Mouse (Mus musculus) hindbrain, embryonic 10.5 days (tissue): ENCODE results near the gene Clpb. TPM values are rescaled to one million over a fixed set of nuclear protein-coding genes. Genes with fewer than 3 reads are reported as not detected.
A peak's percentile ranks its signal among the peaks of the same experiment; 100 is the strongest.

Source experiments
- DNase-seq: peaks from one replicate; pipeline ENCODE4 v3.0.0-alpha.2; 2017; ENCODE audit warnings: low spot score
- H3K27ac ChIP-seq: fragments of 300-500 bp; sonication (generic); 2 replicates; pipeline ENCODE4 v1.5.1; 2016; ENCODE audit warnings: mild to moderate bottlenecking, moderate library complexity
- H3K27me3 ChIP-seq: fragments of 300-500 bp; sonication (generic); 2 replicates; pipeline ENCODE4 v1.6.1; 2016; ENCODE audit warnings: mild to moderate bottlenecking; ENCODE audit not compliant: poor library complexity, insufficient read depth, severe bottlenecking
- H3K36me3 ChIP-seq: fragments of 300-500 bp; sonication (generic); 2 replicates; pipeline ENCODE4 v1.6.1; 2016; ENCODE audit warnings: mild to moderate bottlenecking, moderate library complexity
- H3K4me1 ChIP-seq: fragments of 300-500 bp; sonication (generic); replicated peaks from 2 replicates; pipeline ENCODE4 v1.6.1; 2016; ENCODE audit warnings: mild to moderate bottlenecking
- H3K4me3 ChIP-seq: fragments of 300-500 bp; sonication (generic); 2 replicates; pipeline ENCODE4 v1.5.1; 2016; ENCODE audit warnings: mild to moderate bottlenecking, moderate library complexity
- H3K9me3 ChIP-seq: fragments of 300-500 bp; sonication (generic); 2 replicates; pipeline ENCODE4 v1.6.1; 2016; ENCODE audit warnings: mild to moderate bottlenecking, moderate library complexity
- WGBS: fragments of 180-500 bp; shearing (Covaris S2); methylation state at CpG from one replicate; pipeline ENCODE4 v1.1.7; 2016; 5-methylcytosine and 5-hydroxymethylcytosine counted together
- polyA plus RNA-seq: library from polyadenylated mRNA; unstranded; fragments of >200 nt; fragmentation: Nextera tagmentation; extraction: Ambion mirVana; gene quantifications from 2 replicates; pipeline ENCODE4 v1.2.1, GENCODE M21; 2016

Clpb gene
- polyA plus RNA-seq, 1 experiment from 2014 or later: 45.0 TPM

GRCm38 (mm10) chr7:101681565-101682071 lies 18.2 kb downstream of the Clpb start:
- Histone ChIP-seq H3K36me3 (no peaks in the 10 kb centered on the region), H3K27ac (peak overlapping the region; percentile 65), H3K4me1 (peaks cover 68% of the 10 kb centered on the region), H3K4me3 (no peak overlapping the region), H3K9me3 (no peaks in the 10 kb centered on the region), H3K27me3 (no peaks in the 10 kb centered on the region)
- 31% methylated on average over 6 of the region's 6 CpGs for WGBS
- no peak for DNase-seq

DNA sequence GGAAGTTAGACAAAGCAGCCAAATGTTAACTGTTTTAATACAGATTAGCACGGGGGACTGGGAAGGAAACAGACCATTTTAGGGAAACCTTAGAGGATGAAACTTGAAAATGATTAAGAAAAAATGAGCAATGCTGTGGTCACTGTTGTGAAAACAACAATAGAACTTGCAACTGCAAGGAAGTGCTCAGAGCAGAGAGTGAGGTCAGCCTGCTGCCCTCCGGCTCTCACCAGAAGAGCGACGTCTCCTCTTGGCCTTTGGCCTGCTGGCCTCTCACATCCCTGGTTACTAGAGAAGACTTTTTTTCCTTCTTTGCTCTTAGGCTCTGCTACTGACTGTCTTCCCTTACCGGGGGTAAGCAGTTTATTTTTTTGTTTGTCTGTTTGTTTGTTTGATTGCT lies 19.5 kb downstream of the Clpb start:
- DNase-seq: no peak
- H3K27ac ChIP-seq: peak overlapping the region; percentile 62
- no peak overlapping the region for H3K4me3 ChIP-seq
- H3K27me3 ChIP-seq: no peaks in the 10 kb centered on the region
- H3K9me3 ChIP-seq: no peaks in the 10 kb centered on the region
- H3K36me3 ChIP-seq: peaks cover 9% of the 10 kb centered on the region
- 29% methylated on average over 5 of the region's 5 CpGs for WGBS
- peaks cover 56% of the 10 kb centered on the region for H3K4me1 ChIP-seq

DNA sequence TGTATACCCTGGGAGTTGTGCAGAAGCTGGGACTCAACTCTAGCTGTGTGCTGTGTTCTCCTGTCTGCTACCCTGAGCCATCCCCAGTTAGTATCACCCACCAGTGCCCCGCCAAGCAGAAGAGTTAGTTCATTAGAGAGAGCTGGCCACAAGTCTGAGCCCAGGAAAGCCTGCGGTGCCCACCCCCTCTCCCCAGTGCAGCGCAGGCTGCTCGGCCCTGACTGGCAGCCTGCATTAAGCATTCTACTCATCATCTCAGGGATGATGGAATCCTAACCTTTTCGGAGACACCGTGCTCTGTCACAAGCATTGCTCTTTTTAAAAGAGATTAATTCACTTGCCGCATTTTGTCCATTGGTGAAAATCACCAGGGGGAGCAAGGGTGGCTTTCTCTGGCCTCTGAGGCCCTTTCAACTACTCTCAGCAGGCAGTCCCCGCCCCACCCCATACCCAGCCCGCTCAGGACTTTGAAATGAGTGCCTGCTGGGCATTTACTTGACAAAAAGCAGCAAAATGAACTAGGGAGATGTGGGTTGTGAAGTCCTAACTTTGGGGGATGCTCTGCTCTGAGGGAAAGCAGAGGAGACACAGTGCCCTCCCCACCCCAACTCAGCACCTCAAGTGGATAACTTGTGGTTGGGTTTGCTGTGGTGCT lies 20.7 kb downstream of the Clpb start:
- H3K4me1 ChIP-seq: peaks cover 48% of the 10 kb centered on the region
- peaks cover 20% of the 10 kb centered on the region for H3K36me3 ChIP-seq
- peak overlapping the region; percentile 36 for H3K27ac ChIP-seq
- no peaks in the 10 kb centered on the region; the same call in 1 of the 2 replicates for H3K27me3 ChIP-seq
- WGBS: 16% methylated on average over 9 of the region's 9 CpGs
- 0 out of 2 replicates have a peak overlapping the region, but pooled peaks have one; percentile 9 for H3K4me3 ChIP-seq
- H3K9me3 ChIP-seq: no peaks in the 10 kb centered on the region
- no peak for DNase-seq

DNA sequence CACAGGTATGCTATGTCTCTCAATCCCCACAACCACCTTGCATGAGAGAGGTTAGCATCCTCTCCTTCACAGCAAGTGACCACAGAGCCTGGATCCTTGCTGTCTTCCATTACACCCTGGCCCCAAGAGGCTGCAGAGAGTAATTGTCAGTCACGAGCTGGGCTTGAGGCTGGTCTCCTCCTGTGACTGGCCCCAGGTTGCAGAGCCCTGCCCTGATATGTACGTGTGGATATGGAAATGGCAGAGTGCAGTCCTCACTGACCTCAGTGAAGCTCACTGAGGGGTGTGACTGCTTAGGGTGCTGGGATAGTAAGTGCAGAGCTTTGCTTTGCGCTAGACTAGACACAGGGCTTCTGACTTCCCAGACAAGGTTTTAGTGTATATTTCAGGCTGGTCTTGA lies 21.2 kb downstream of the Clpb start:
- Histone ChIP-seq H3K27me3 (no peaks in the 10 kb centered on the region; the same call in 1 of the 2 replicates), H3K4me1 (peaks cover 44% of the 10 kb centered on the region), H3K27ac (0 out of 2 replicates have a peak overlapping the region, but pooled peaks have one; percentile 36), H3K36me3 (peaks cover 24% of the 10 kb centered on the region), H3K9me3 (no peaks in the 10 kb centered on the region), H3K4me3 (no peak overlapping the region)
- WGBS: 34% methylated on average over 3 of the region's 3 CpGs
- DNase-seq: no peak

DNA sequence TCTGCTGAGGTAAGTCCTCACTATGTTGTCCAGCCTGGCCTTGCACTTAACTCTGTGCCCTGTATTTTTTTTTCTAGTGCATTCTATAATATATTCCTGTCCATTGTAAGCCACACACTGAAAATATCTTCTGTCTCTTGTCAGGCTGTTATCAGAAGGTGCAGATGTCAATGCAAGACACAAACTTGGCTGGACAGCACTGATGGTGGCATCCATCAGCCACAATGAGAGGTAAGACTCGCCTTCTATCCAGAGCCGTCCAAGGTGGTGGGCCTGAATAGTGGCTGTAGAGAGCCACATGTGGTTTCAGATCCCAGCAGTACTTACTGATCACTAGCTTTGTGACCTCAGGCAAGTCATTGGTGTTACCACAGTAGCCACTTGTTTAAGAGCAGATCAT lies 23.7 kb downstream of the Clpb start:
- no peaks in the 10 kb centered on the region for H3K9me3 ChIP-seq
- 90% methylated on average over 2 of the region's 2 CpGs for WGBS
- no peak for DNase-seq

DNA sequence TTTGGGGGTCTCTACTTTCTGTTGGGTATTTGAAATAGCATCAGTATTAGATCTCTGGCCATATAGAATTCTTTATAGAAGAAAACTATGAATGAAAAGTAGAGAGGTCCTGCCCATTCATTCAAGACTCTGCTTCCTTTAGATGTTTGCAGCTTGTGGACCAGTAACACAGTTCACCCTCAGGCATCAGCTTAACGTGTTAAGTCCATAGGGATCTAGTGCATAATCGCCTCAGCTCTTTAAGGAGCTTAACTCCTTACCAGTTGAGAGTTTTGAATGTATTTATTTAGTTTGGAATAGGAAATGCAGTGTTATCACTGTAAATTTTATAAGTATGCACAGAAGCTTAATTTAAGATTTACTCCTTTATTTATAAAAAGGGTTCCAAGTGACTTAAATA lies 27.0 kb downstream of the Clpb start:
- H3K4me3 ChIP-seq: no peak overlapping the region
- H3K27ac ChIP-seq: no peak overlapping the region
- 75% methylated on average over 2 of the region's 2 CpGs for WGBS
- H3K27me3 ChIP-seq: no peaks in the 10 kb centered on the region; the same call in 1 of the 2 replicates
- no peak for DNase-seq
- H3K36me3 ChIP-seq: peaks cover 24% of the 10 kb centered on the region
- H3K9me3 ChIP-seq: no peaks in the 10 kb centered on the region
- H3K4me1 ChIP-seq: peaks cover 3% of the 10 kb centered on the region; the same call in 1 of the 2 replicates

More for the DNA sequence above, 23.7 kb downstream of the Clpb start:
- Histone ChIP-seq H3K4me1 (peaks cover 26% of the 10 kb centered on the region), H3K36me3 (peaks cover 24% of the 10 kb centered on the region), H3K4me3 (no peak overlapping the region), H3K27me3 (no peaks in the 10 kb centered on the region; the same call in 1 of the 2 replicates), H3K27ac (no peak overlapping the region)

DNA sequence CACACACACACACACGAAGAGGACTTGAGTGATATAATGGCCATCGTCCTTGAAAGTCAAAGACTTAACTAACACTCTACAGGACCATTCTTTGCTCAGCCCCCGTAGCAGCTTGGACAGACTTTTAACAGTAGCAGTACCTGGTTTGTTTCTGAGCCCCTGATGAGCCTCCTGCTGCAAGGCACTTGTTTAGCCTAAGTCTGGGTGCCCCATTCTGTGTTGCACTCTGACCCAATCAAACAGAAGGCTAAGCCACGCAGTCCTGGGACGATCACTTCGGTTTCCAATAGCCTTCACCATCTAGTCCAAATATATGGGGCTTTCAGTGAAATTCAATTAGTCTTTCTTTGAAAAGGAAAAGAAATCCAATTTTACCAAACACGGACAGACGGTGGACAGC lies 28.4 kb downstream of the Clpb start:
- Histone ChIP-seq H3K27ac (no peak overlapping the region), H3K9me3 (no peaks in the 10 kb centered on the region), H3K36me3 (peaks cover 24% of the 10 kb centered on the region), H3K27me3 (no peaks in the 10 kb centered on the region; the same call in 1 of the 2 replicates), H3K4me3 (no peak overlapping the region), H3K4me1 (peaks cover 3% of the 10 kb centered on the region; the same call in 1 of the 2 replicates)
- 76% methylated on average over 8 of the region's 8 CpGs for WGBS
- no peak for DNase-seq

GRCm38 (mm10) chr7:101692446-101692845 lies 29.0 kb downstream of the Clpb start:
- WGBS: 48% methylated on average over 14 of the region's 14 CpGs
- peaks cover 19% of the 10 kb centered on the region for H3K36me3 ChIP-seq
- H3K9me3 ChIP-seq: no peaks in the 10 kb centered on the region
- peaks cover 3% of the 10 kb centered on the region; the same call in 1 of the 2 replicates for H3K4me1 ChIP-seq
- no peak overlapping the region for H3K27ac ChIP-seq
- no peak for DNase-seq
- no peak overlapping the region for H3K4me3 ChIP-seq
- no peaks in the 10 kb centered on the region; the same call in 1 of the 2 replicates for H3K27me3 ChIP-seq

- H3K4me1 ChIP-seq: peaks cover 3% of the 10 kb centered on the region; the same call in 1 of the 2 replicates
- WGBS: 67% methylated on average over 5 of the region's 5 CpGs
Measured at GRCm38 (mm10) chr7:101695483-101695882, 32.0 kb downstream of the Clpb start.

GRCm38 (mm10) chr7:101696931-101697723 lies 33.7 kb downstream of the Clpb start:
- no peaks in the 10 kb centered on the region for H3K27me3 ChIP-seq
- peaks cover 3% of the 10 kb centered on the region; the same call in 1 of the 2 replicates for H3K4me1 ChIP-seq
- H3K4me3 ChIP-seq: no peak overlapping the region
- WGBS: 92% methylated on average over 10 of the region's 10 CpGs
- DNase-seq: no peak
- no peaks in the 10 kb centered on the region for H3K36me3 ChIP-seq
- H3K9me3 ChIP-seq: no peaks in the 10 kb centered on the region
- H3K27ac ChIP-seq: no peak overlapping the region

More at GRCm38 (mm10) chr7:101695483-101695882, 32.0 kb downstream of the Clpb start:
- Histone ChIP-seq H3K27me3 (no peaks in the 10 kb centered on the region), H3K27ac (no peak overlapping the region), H3K4me3 (no peak overlapping the region), H3K9me3 (no peaks in the 10 kb centered on the region), H3K36me3 (no peaks in the 10 kb centered on the region)
- no peak for DNase-seq

DNA sequence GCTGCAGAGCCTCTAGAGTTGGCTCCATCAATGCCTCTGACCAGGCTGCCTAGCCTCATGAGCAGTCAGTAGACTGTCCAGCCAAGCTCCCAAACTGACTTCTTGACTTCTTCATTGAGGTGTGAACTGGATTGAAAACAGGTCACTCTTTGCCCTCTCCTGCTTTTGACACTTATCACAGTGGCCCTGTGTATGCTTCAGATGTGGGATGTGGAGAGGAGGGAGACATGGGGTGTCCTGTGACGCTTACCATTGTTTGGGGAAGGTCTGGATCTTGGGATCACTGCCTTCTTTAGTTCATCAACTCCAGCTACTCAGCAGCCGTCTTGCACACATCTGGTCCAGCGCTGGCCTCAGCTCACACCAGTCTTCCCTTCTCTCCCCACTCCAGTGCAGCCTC lies 36.9 kb downstream of the Clpb start:
- 74% methylated on average over 3 of the region's 3 CpGs for WGBS
- H3K36me3 ChIP-seq: no peaks in the 10 kb centered on the region
- H3K4me3 ChIP-seq: no peak overlapping the region
- H3K4me1 ChIP-seq: 0 out of 2 replicates have a peak, but pooled peaks cover 3% of the 10 kb centered on the region
- no peak for DNase-seq
- no peak overlapping the region for H3K27ac ChIP-seq
- H3K9me3 ChIP-seq: no peaks in the 10 kb centered on the region
- no peaks in the 10 kb centered on the region for H3K27me3 ChIP-seq

- no peak overlapping the region for H3K4me3 ChIP-seq
- peaks cover 16% of the 10 kb centered on the region for H3K36me3 ChIP-seq
- H3K4me1 ChIP-seq: 0 out of 2 replicates have a peak, but pooled peaks cover 3% of the 10 kb centered on the region
- no peaks in the 10 kb centered on the region for H3K27me3 ChIP-seq
- WGBS: 80% methylated on average over 5 of the region's 5 CpGs
- H3K9me3 ChIP-seq: no peaks in the 10 kb centered on the region
- no peak overlapping the region for H3K27ac ChIP-seq
- no peak for DNase-seq
Measured at GRCm38 (mm10) chr7:101702706-101703105, 39.3 kb downstream of the Clpb start.

- no peaks in the 10 kb centered on the region for H3K27me3 ChIP-seq
Measured at GRCm38 (mm10) chr7:101709586-101709985, 46.2 kb downstream of the Clpb start.

More at GRCm38 (mm10) chr7:101709586-101709985, 46.2 kb downstream of the Clpb start:
- Histone ChIP-seq H3K9me3 (no peaks in the 10 kb centered on the region), H3K36me3 (peaks cover 19% of the 10 kb centered on the region), H3K27ac (no peak overlapping the region), H3K4me3 (no peak overlapping the region), H3K4me1 (no peaks in the 10 kb centered on the region)
- no peak for DNase-seq
- 94% methylated on average over 3 of the region's 3 CpGs for WGBS
